Mouse (Mus musculus) intestine, postnatal 0 days (tissue): Measurements from ENCODE around the gene Stt3a. TPM values are rescaled to one million over a fixed set of nuclear protein-coding genes. Genes with fewer than 3 reads are reported as not detected.
A peak's percentile ranks its signal among the peaks of the same experiment; 100 is the strongest.

Experiments
- ATAC-seq: fragments of 200-750 bp; cut with Nextera tagmentation; 2 replicates; pipeline ENCODE4 v1.8.0; 2017; ENCODE audit warnings: mild to moderate bottlenecking, moderate TSS enrichment, moderate library complexity
- H3K27ac ChIP-seq: fragments of 300-500 bp; sonication (generic); 2 replicates; pipeline ENCODE4 v1.5.1; 2014; ENCODE audit warnings: mild to moderate bottlenecking, low read depth, low read length, moderate library complexity
- H3K27me3 ChIP-seq: fragments of 300-500 bp; sonication (generic); replicated peaks from 2 replicates; pipeline ENCODE4 v1.6.1; 2014; ENCODE audit warnings: low read length, mixed read lengths; ENCODE audit not compliant: control insufficient read depth, insufficient read depth
- H3K36me3 ChIP-seq: fragments of 300-500 bp; sonication (generic); 2 replicates; pipeline ENCODE4 v1.6.1; 2014; ENCODE audit warnings: mild to moderate bottlenecking, moderate library complexity; ENCODE audit not compliant: control insufficient read depth, insufficient read depth
- H3K4me1 ChIP-seq: fragments of 300-500 bp; sonication (generic); replicated peaks from 2 replicates; pipeline ENCODE4 v1.6.1; 2014; ENCODE audit warnings: antibody characterized with exemption, low read length, mixed read lengths; ENCODE audit not compliant: control insufficient read depth, insufficient read depth
- H3K4me2 ChIP-seq: fragments of 300-500 bp; sonication (generic); replicated peaks from 2 replicates; pipeline ENCODE4 v1.6.1; 2014; ENCODE audit warnings: low read depth, mild to moderate bottlenecking, moderate library complexity
- H3K4me3 ChIP-seq: fragments of 300-500 bp; sonication (generic); 2 replicates; pipeline ENCODE4 v1.5.1; 2014; ENCODE audit warnings: low read depth, low read length
- H3K9ac ChIP-seq: fragments of 300-500 bp; sonication (generic); 2 replicates; pipeline ENCODE4 v1.6.1; 2014; ENCODE audit warnings: mild to moderate bottlenecking, low read depth, low read length
- H3K9me3 ChIP-seq: fragments of 300-500 bp; sonication (generic); 2 replicates; pipeline ENCODE4 v1.6.1; 2016; ENCODE audit warnings: mixed run types; ENCODE audit not compliant: control insufficient read depth
- CTCF ChIP-seq: sonication (generic); IDR thresholded peaks from 2 replicates; pipeline ENCODE4 v1.5.1; 2016; ENCODE audit warnings: low read depth, mild to moderate bottlenecking, control low read depth, antibody characterized with exemption, moderate library complexity
- WGBS: fragments of 180-500 bp; shearing (Covaris S2); extraction: QIAGEN DNeasy Blood & Tissue Kit; methylation state at CpG from one replicate; pipeline ENCODE4 v1.1.7; 2014; 5-methylcytosine and 5-hydroxymethylcytosine counted together
- polyA plus RNA-seq: library from polyadenylated mRNA; unstranded; fragments of >200 nt; fragmentation: Nextera tagmentation; extraction: Ambion mirVana; gene quantifications from 2 replicates; pipeline ENCODE4 v1.2.1, GENCODE M21; 2015

Gene Stt3a
- polyA plus RNA-seq, 1 experiment from 2014 or later, result 166 TPM

GRCm38 (mm10) chr9:36726131-36727033, 41.1 kb downstream of the Stt3a start:
- Histone ChIP-seq H3K27me3 (no peaks in the 10 kb centered on the region), H3K4me3 (peak overlapping the region; percentile 67), H3K9ac (peak overlapping the region; percentile 54), H3K9me3 (no peaks in the 10 kb centered on the region), H3K27ac (0 out of 2 replicates have a peak overlapping the region, but pooled peaks have one; percentile 22), H3K4me2 (peak overlapping the region; percentile 96), H3K36me3 (peaks cover 17% of the 10 kb centered on the region; the same call in 1 of the 2 replicates), H3K4me1 (no peaks in the 10 kb centered on the region)
- WGBS, result under 1% methylated on average over 53 of the region's 53 CpGs
- 0 out of 2 replicates have a peak, but pooled peaks have one; percentile 18 for TF ChIP-seq CTCF
- peak; percentile 92 for ATAC-seq

- no peaks in the 10 kb centered on the region for H3K4me1 ChIP-seq
- H3K9ac ChIP-seq, result no peak overlapping the region
- peak; percentile 34; the same call in 1 of the 2 replicates for TF ChIP-seq CTCF
- no peaks in the 10 kb centered on the region for H3K27me3 ChIP-seq
- ATAC-seq, result no peak
- 78% methylated on average over 3 of the region's 3 CpGs for WGBS
- peaks cover 8% of the 10 kb centered on the region; the same call in 1 of the 2 replicates for H3K36me3 ChIP-seq
- no peak overlapping the region for H3K27ac ChIP-seq
- H3K4me3 ChIP-seq, result no peak overlapping the region
- no peaks in the 10 kb centered on the region for H3K9me3 ChIP-seq
- H3K4me2 ChIP-seq, result no peak overlapping the region
These were observed 50.9 kb downstream of the Stt3a start for GRCm38 (mm10) chr9:36716624-36717023.

GRCm38 (mm10) chr9:36707304-36707703, 60.2 kb downstream of the Stt3a start:
- no peak overlapping the region for H3K4me3 ChIP-seq
- no peak for ATAC-seq
- no peaks in the 10 kb centered on the region for H3K9me3 ChIP-seq
- no peaks in the 10 kb centered on the region for H3K27me3 ChIP-seq
- H3K27ac ChIP-seq, result no peak overlapping the region
- H3K9ac ChIP-seq, result no peak overlapping the region
- 91% methylated on average over 6 of the region's 6 CpGs for WGBS
- H3K4me1 ChIP-seq, result no peaks in the 10 kb centered on the region
- no peak for TF ChIP-seq CTCF
- H3K4me2 ChIP-seq, result no peak overlapping the region
- H3K36me3 ChIP-seq, result no peaks in the 10 kb centered on the region

- no peak overlapping the region for H3K9ac ChIP-seq
- H3K27ac ChIP-seq, result no peak overlapping the region
- 80% methylated on average over 3 of the region's 3 CpGs for whole genome bisulfite sequencing
- H3K4me2 ChIP-seq, result no peak overlapping the region
- no peaks in the 10 kb centered on the region for H3K27me3 ChIP-seq
- H3K4me3 ChIP-seq, result no peak overlapping the region
- no peaks in the 10 kb centered on the region for H3K4me1 ChIP-seq
- no peaks in the 10 kb centered on the region for H3K9me3 ChIP-seq
- no peak for TF ChIP-seq CTCF
- no peaks in the 10 kb centered on the region for H3K36me3 ChIP-seq
- ATAC-seq, result no peak
These were observed 61.6 kb downstream of the Stt3a start for GRCm38 (mm10) chr9:36705923-36706322.

- Histone ChIP-seq H3K4me2 (no peak overlapping the region), H3K9ac (no peak overlapping the region), H3K27ac (no peak overlapping the region), H3K9me3 (no peaks in the 10 kb centered on the region), H3K36me3 (no peaks in the 10 kb centered on the region), H3K27me3 (no peaks in the 10 kb centered on the region), H3K4me1 (no peaks in the 10 kb centered on the region), H3K4me3 (no peak overlapping the region)
- WGBS, result 93% methylated on average over 10 of the region's 10 CpGs
- TF ChIP-seq CTCF, result no peak
- no peak for ATAC-seq
These were observed 73.2 kb downstream of the Stt3a start for GRCm38 (mm10) chr9:36694276-36694675.

GRCm38 (mm10) chr9:36692920-36693319, 74.6 kb downstream of the Stt3a start, which contains the start of gene Acrv1:
Gene Acrv1 (plus strand): TSS chr9:36693220.
- Histone ChIP-seq H3K36me3 (no peaks in the 10 kb centered on the region), H3K4me2 (no peak within 1 kb of the TSS), H3K4me1 (no peaks in the 10 kb centered on the region), H3K27ac (no peak within 1 kb of the TSS), H3K4me3 (no peak within 1 kb of the TSS), H3K9me3 (no peaks in the 10 kb centered on the region), H3K9ac (no peak within 1 kb of the TSS), H3K27me3 (no peaks in the 10 kb centered on the region)
- no peak for ATAC-seq
- WGBS, result 53% methylated on average over 1 of the region's 1 CpGs
- no peak for TF ChIP-seq CTCF
